Mouse (Mus musculus) MEL (cell line): ENCODE results near the gene Msi2. TPM values are rescaled to one million over a fixed set of nuclear protein-coding genes. Genes with fewer than 3 reads are reported as not detected.

Experiments
- DNase-seq: peaks from one replicate; pipeline ENCODE4 v3.0.0; 2011; ENCODE audit warnings: low read depth, low spot score
- H3K27ac ChIP-seq: 2 replicates; pipeline ENCODE4 v1.5.1; 2012; ENCODE audit warnings: low read depth, mild to moderate bottlenecking, control low read depth, low read length, moderate library complexity; ENCODE audit not compliant: control insufficient read depth
- H3K27me3 ChIP-seq, 2 experiments: fragments of 150-350 bp in 1 of 2; sonication (generic) in 1 of 2; 2 replicates each; pipeline ENCODE4 v1.6.1; 2012; ENCODE audit warnings: low read length in 2 of 2, mild to moderate bottlenecking in 2 of 2, improper control_type of control experiment in 1 of 2, moderate library complexity in 1 of 2; ENCODE audit not compliant: insufficient read depth in 2 of 2, control insufficient read depth in 1 of 2
- H3K36me3 ChIP-seq, 2 experiments: 2 replicates each; pipeline ENCODE4 v1.6.1; 2012 to 2014; ENCODE audit warnings: low read length in 2 of 2, improper control_type of control experiment in 1 of 2, inconsistent platforms in 1 of 2, mild to moderate bottlenecking in 1 of 2; ENCODE audit not compliant: insufficient read depth in 2 of 2, control insufficient read depth in 1 of 2
- H3K4me1 ChIP-seq, 2 experiments: fragments of 150-350 bp in 1 of 2; sonication (generic) in 1 of 2; 2 replicates each; pipeline ENCODE4 v1.6.1; 2012; ENCODE audit warnings: low read length in 2 of 2, improper control_type of control experiment in 1 of 2, mild to moderate bottlenecking in 1 of 2; ENCODE audit not compliant: insufficient read depth in 2 of 2, control insufficient read depth in 1 of 2
- H3K4me3 ChIP-seq, 2 experiments: fragments of 150-350 bp in 1 of 2; sonication (generic) in 1 of 2; 2 replicates each; pipeline ENCODE4 v1.5.1; 2012; ENCODE audit warnings: low read depth in 2 of 2, low read length in 2 of 2, mild to moderate bottlenecking in 2 of 2, moderate library complexity in 2 of 2, control low read depth in 1 of 2, improper control_type of control experiment in 1 of 2; ENCODE audit not compliant: control insufficient read depth in 1 of 2, insufficient read depth in 1 of 2
- H3K79me2 ChIP-seq: 2 replicates; pipeline ENCODE4 v1.6.1; 2012; ENCODE audit warnings: mild to moderate bottlenecking, low read length, moderate library complexity; ENCODE audit not compliant: control insufficient read depth, poor library complexity, insufficient read depth
- H3K9ac ChIP-seq: 2 replicates; pipeline ENCODE4 v1.6.1; 2012; ENCODE audit warnings: low read depth, mild to moderate bottlenecking, control low read depth, low read length, moderate library complexity; ENCODE audit not compliant: control insufficient read depth, poor library complexity, severe bottlenecking
- H3K9me3 ChIP-seq: fragments of 150-350 bp; sonication (generic); replicated peaks from 2 replicates; pipeline ENCODE4 v1.6.1; 2012; ENCODE audit warnings: mild to moderate bottlenecking, low read length, improper control_type of control experiment, moderate library complexity; ENCODE audit not compliant: insufficient read depth
- CHD2 ChIP-seq: IDR thresholded peaks from 2 replicates; pipeline ENCODE4 v1.6.1; 2011; ENCODE audit warnings: low read length, improper control_type of control experiment
- ELF1 ChIP-seq: IDR thresholded peaks from 2 replicates; pipeline ENCODE4 v1.6.1; 2014; ENCODE audit warnings: low read depth, mild to moderate bottlenecking, inconsistent platforms, low read length, improper control_type of control experiment, moderate library complexity
- EP300 ChIP-seq, 2 experiments: IDR thresholded peaks; 2 replicates each; pipeline ENCODE4 v1.6.1; 2011; ENCODE audit warnings: improper control_type of control experiment in 2 of 2, low read length in 2 of 2, low read depth in 1 of 2, mild to moderate bottlenecking in 1 of 2
- ETS1 ChIP-seq: IDR thresholded peaks from 2 replicates; pipeline ENCODE4 v1.6.1; 2012; ENCODE audit warnings: low read depth, mild to moderate bottlenecking, inconsistent platforms, low read length, improper control_type of control experiment, moderate library complexity
- JUND ChIP-seq: IDR thresholded peaks from 2 replicates; pipeline ENCODE4 v1.6.1; 2011; ENCODE audit warnings: low read depth, mild to moderate bottlenecking, improper control_type of control experiment, low read length
- MXI1 ChIP-seq: IDR thresholded peaks from 2 replicates; pipeline ENCODE4 v1.6.1; 2011; ENCODE audit warnings: mild to moderate bottlenecking, low read depth, low read length, improper control_type of control experiment
- NELFE ChIP-seq: IDR thresholded peaks from 2 replicates; pipeline ENCODE4 v1.6.1; 2011; ENCODE audit warnings: low read depth, low read length, improper control_type of control experiment
- NRF1 ChIP-seq: IDR thresholded peaks from 2 replicates; pipeline ENCODE4 v1.6.1; 2014; ENCODE audit warnings: low read depth, mild to moderate bottlenecking, inconsistent platforms, low read length, improper control_type of control experiment, moderate library complexity; ENCODE audit not compliant: poor library complexity, insufficient read depth, severe bottlenecking
- POLR2AphosphoS2 ChIP-seq: IDR thresholded peaks from 2 replicates; pipeline ENCODE4 v1.6.1; 2011; ENCODE audit warnings: low read length, improper control_type of control experiment
- RCOR1 ChIP-seq: IDR thresholded peaks from 2 replicates; pipeline ENCODE4 v1.6.1; 2012; ENCODE audit warnings: low read depth, mild to moderate bottlenecking, inconsistent platforms, low read length, improper control_type of control experiment
- ZKSCAN1 ChIP-seq: IDR thresholded peaks from 2 replicates; pipeline ENCODE4 v1.6.1; 2012; ENCODE audit warnings: low read depth, mild to moderate bottlenecking, inconsistent platforms, low read length, improper control_type of control experiment, moderate library complexity
- ZNF384 ChIP-seq: IDR thresholded peaks from 2 replicates; pipeline ENCODE4 v1.6.1; 2012; ENCODE audit warnings: low read depth, mild to moderate bottlenecking, inconsistent platforms, low read length, improper control_type of control experiment
- polyA plus RNA-seq, 2 experiments: library from polyadenylated mRNA; stranded (reverse) in 1 of 2; unstranded in 1 of 2; fragments of >175 nt in 1 of 2; fragments of >200 nt in 1 of 2; gene quantifications; 2 replicates each; pipeline versions ENCODE4 v1.2.1 to v1.2.4; 2012; ENCODE audit warnings: low replicate concordance in 2 of 2, low read depth in 1 of 2; ENCODE audit not compliant: insufficient read length in 2 of 2, insufficient read depth in 1 of 2, missing spikeins in 1 of 2
- total RNA-seq: library from RNA; depleted of rRNA; stranded (reverse); fragments of 300-350 nt; gene quantifications from 2 replicates; pipeline ENCODE4 v1.2.3, GENCODE M21; 2012

Msi2 gene
- total and polyA plus RNA-seq, 3 experiments, result 16.2 to 29.7 TPM; not detected in 1

DNA sequence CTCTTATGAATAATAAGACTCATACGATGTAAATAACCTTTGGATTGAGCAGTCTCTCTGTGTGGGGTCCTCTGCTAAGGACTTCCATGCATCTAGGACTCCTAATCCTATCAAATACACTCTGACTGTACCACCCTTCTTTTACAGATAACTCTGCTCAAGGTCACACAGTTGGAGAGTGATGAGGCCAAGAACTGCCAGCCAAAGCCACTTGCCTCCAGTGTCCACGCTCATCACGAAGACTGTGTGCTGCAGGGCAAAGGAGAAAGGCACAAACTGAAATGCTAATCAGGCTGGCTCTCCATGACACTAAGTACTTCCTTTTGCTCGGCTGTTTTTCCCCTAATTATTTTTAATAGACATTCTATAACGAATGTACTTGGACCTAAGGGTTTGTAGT lies 153.9 kb downstream of the Msi2 start:
- Histone ChIP-seq H3K27me3 (no peaks in the 10 kb centered on the region), H3K36me3 (no peaks in the 10 kb centered on the region), H3K4me1 (no peaks in the 10 kb centered on the region), H3K9me3 (no peaks in the 10 kb centered on the region), H3K9ac (no peak overlapping the region), H3K27ac (no peak overlapping the region), H3K4me3 (no peak overlapping the region), H3K79me2 (no peaks in the 10 kb centered on the region)
- TF ChIP-seq ELF1, result no peak
- no peak for TF ChIP-seq ZNF384
- TF ChIP-seq MXI1, result no peak
- no peak for TF ChIP-seq NELFE
- no peak for TF ChIP-seq RCOR1
- DNase-seq, result no peak

DNA sequence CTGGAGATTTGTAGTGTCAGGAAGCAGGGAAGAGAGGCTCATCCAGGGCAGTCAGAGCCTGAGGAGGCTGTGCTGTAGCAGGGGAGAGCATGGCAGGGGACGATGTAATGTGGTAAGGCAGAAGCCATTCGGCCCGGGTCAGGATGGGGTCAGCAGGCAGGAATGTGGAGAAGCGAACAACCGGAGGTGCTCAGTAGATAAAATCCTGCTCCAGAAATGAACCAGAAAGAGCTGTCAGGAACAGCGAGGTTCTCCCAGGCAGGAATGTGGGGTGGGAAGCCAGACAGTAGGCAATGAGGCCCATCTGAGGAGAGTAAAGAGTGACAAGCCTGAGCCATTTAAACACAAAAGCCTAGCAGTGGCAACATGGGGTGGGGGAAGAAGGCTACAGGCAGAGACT lies 157.1 kb downstream of the Msi2 start:
- DNase-seq, result no peak
- no peak overlapping the region for H3K4me3 ChIP-seq
- no peak overlapping the region for H3K9ac ChIP-seq
- no peaks in the 10 kb centered on the region for H3K27me3 ChIP-seq
- peaks cover 0 to 3% of the 10 kb centered on the region in 2 experiments; a peak in 3 of 4 replicates for H3K4me1 ChIP-seq
- no peak overlapping the region for H3K27ac ChIP-seq
- no peaks in the 10 kb centered on the region for H3K79me2 ChIP-seq
- no peak for TF ChIP-seq ETS1
- no peaks in the 10 kb centered on the region for H3K9me3 ChIP-seq
- H3K36me3 ChIP-seq, result no peaks in the 10 kb centered on the region

DNA sequence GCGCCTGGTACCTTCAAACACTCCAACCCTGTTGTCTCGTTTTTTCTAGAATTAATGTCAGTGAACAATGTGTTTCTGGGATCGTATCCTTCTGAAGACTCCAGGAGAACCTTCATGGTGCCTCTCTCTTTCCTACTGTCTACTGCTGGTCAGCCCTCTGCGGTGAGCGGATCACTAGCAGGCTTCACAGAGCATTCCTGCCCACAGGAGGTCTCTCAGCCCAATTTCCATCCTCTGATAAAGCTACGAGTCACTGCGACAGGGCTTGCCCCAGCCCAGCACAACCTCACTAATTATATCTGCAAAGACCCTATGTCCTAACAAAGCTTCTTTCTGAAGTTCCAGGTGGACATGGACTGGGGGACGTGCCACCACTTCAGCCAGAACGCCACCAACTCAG lies 157.7 kb downstream of the Msi2 start:
- Histone ChIP-seq H3K9ac (no peak overlapping the region), H3K79me2 (no peaks in the 10 kb centered on the region), H3K9me3 (no peaks in the 10 kb centered on the region), H3K4me3 (no peak overlapping the region), H3K27me3 (no peaks in the 10 kb centered on the region), H3K27ac (no peak overlapping the region), H3K36me3 (peaks cover 0 to 5% of the 10 kb centered on the region in 2 experiments; a peak in 2 of 4 replicates), H3K4me1 (peaks cover 5 to 8% of the 10 kb centered on the region in 2 experiments)
- no peak for TF ChIP-seq POLR2AphosphoS2
- no peak for DNase-seq

DNA sequence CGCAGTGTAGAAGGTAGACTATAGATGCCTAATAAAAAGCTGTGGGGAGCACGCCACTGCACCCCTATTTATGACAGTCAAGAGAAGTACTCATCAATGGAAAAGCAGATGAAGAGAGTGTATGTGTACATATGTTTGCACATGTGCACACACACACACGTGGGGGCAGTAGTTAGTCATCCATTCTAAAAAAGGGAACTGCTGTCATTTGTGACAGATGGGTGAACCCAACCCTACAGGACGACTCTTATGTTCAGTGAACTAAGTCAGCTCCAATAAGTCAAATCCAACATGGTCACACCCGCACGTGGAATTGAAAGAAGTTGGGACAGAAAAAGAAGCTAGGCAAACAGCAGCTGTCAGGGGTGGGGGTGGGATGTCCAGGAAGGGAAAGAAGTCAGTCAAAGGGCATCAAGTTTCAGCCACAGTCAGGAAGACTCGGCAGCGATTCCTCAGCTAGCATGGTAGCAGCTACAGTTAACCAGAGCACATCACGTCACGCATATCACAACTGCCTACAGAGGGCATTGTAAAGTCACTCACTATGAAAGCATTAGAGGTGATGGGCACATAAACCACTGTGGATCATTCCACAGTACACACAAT lies 158.8 kb downstream of the Msi2 start:
- H3K9me3 ChIP-seq, result no peaks in the 10 kb centered on the region
- no peak overlapping the region for H3K9ac ChIP-seq
- no peak overlapping the region for H3K27ac ChIP-seq
- no peak overlapping the region for H3K4me3 ChIP-seq
- no peaks in the 10 kb centered on the region for H3K79me2 ChIP-seq
- H3K36me3 ChIP-seq, result peaks cover 0 to 16% of the 10 kb centered on the region in 2 experiments; a peak in 2 of 4 replicates
- H3K4me1 ChIP-seq, result peaks cover 16 to 20% of the 10 kb centered on the region in 2 experiments
- H3K27me3 ChIP-seq, result no peaks in the 10 kb centered on the region
- peak; percentile 30 for DNase-seq
- TF ChIP-seq ZKSCAN1, result no peak
- 0 out of 4 replicates have a peak, but pooled peaks of 1 of the 2 experiments have one; percentile 11 for TF ChIP-seq EP300 (IDR thresholded peaks at IDR 0.05; ENCODE audit: low read depth in 1 of 2, low read length in 2 of 2)
- TF ChIP-seq NRF1, result no peak
- no peak for TF ChIP-seq CHD2
- no peak for TF ChIP-seq JUND
